Mouse (Mus musculus): ENCODE results near the gene Naa35.

GRCm38 (mm10) chr13:59679908-59680307, 94.8 kb downstream of the Naa35 start:
- TF ChIP-seq GATA1 (IDR thresholded peaks at IDR 0.05; ENCODE audit: low read length), result peak; percentile 45
- no peak for TF ChIP-seq TAL1 (IDR thresholded peaks at IDR 0.05; ENCODE audit: low read length)
